Mouse (Mus musculus): ENCODE measurements at regions not wholly inside any gene's neighbourhood (a gene's known extent, or its start where the extent isn't known, plus 50 kb on each side); places are given as distances from the start of the nearest gene placed in this dataset. TPM values are rescaled to one million over a fixed set of nuclear protein-coding genes. Genes with fewer than 3 reads are reported as not detected.
"Not testable (repeated sequence)": the region's sequence is repeated elsewhere in the genome, so short reads cannot be mapped to it uniquely, and the experiment has no call there.

- ATAC-seq (replicated peaks; ENCODE audit: low FRiP score, low read depth) (no peak), DNase-seq (ENCODE audit: low spot score) (no peak)
- Histone ChIP-seq H3K36me3 (ENCODE audit: insufficient read depth, low read length) (no peaks in the 10 kb centered on the region), H3K9me3 (replicated peaks; ENCODE audit: low read length) (no peaks in the 10 kb centered on the region), H3K4me3 (replicated peaks; ENCODE audit: low read depth, low read length) (no peak overlapping the region), H3K27ac (no peak overlapping the region), H3K4me1 (replicated peaks; ENCODE audit: insufficient read depth, low read length) (no peaks in the 10 kb centered on the region), H3K9ac (ENCODE audit: low read depth, low read length) (no peak overlapping the region), H3K27me3 (ENCODE audit: insufficient read depth, low read length) (no peaks in the 10 kb centered on the region), H3K4me2 (ENCODE audit: low read length) (no peak overlapping the region)
- no peak for TF ChIP-seq CTCF (IDR thresholded peaks at IDR 0.05; ENCODE audit: low read depth)
Observed at GRCm38 (mm10) chr12:15011091-15011490, 805.6 kb downstream of the Trib2 start.

- not testable (repeated sequence) for ATAC-seq (replicated peaks; ENCODE audit: low FRiP score, low read depth)
- 73% methylated on average over 1 of the region's 1 CpGs for WGBS
Observed at GRCm38 (mm10) chr12:15002401-15002800, 814.3 kb downstream of the Trib2 start.

More at GRCm38 (mm10) chr12:15002401-15002800, 814.3 kb downstream of the Trib2 start:
- not testable (repeated sequence) for DNase-seq (ENCODE audit: low spot score); H3K4me3 ChIP-seq (replicated peaks; ENCODE audit: low read depth, low read length); H3K27me3 ChIP-seq (ENCODE audit: insufficient read depth, low read length); H3K36me3 ChIP-seq (ENCODE audit: insufficient read depth, low read length); H3K9me3 ChIP-seq (replicated peaks; ENCODE audit: low read length); H3K9ac ChIP-seq (ENCODE audit: low read depth, low read length); H3K27ac ChIP-seq; H3K4me2 ChIP-seq (ENCODE audit: low read length); H3K4me1 ChIP-seq (replicated peaks; ENCODE audit: insufficient read depth, low read length)

Small RNA genes in the stretch of these regions (microRNA-seq; reads per million reads assigned to microRNA genes)
- not detected for gene Gm27682

All from kidney, postnatal 0 days (tissue).